Mouse (Mus musculus) embryo, embryonic 10.5 days (tissue): ENCODE measurements around the gene Klhl7.
"Not testable (repeated sequence)": the region's sequence is repeated elsewhere in the genome, so short reads cannot be mapped to it uniquely, and the experiment has no call there.

Experiments used
- DNase-seq: peaks from one replicate; pipeline ENCODE4 v3.0.0-alpha.2; 2015; ENCODE audit warnings: low spot score

Klhl7 gene

GRCm38 (mm10) chr5:24095881-24096280 is 4.5 kb upstream of the Klhl7 start:
- no peak for DNase-seq

- peak; percentile 83 for DNase-seq
Observed at GRCm38 (mm10) chr5:24100810-24101311, 456 bp downstream of the Klhl7 start.

- peak; percentile 72 for DNase-seq
Observed at GRCm38 (mm10) chr5:24101446-24102140, 1.2 kb downstream of the Klhl7 start.

- not testable (repeated sequence) for DNase-seq
Observed at GRCm38 (mm10) chr5:24103235-24103634, 2.8 kb downstream of the Klhl7 start.

- no peak for DNase-seq
Observed at GRCm38 (mm10) chr5:24103841-24104240, 3.4 kb downstream of the Klhl7 start.

DNA sequence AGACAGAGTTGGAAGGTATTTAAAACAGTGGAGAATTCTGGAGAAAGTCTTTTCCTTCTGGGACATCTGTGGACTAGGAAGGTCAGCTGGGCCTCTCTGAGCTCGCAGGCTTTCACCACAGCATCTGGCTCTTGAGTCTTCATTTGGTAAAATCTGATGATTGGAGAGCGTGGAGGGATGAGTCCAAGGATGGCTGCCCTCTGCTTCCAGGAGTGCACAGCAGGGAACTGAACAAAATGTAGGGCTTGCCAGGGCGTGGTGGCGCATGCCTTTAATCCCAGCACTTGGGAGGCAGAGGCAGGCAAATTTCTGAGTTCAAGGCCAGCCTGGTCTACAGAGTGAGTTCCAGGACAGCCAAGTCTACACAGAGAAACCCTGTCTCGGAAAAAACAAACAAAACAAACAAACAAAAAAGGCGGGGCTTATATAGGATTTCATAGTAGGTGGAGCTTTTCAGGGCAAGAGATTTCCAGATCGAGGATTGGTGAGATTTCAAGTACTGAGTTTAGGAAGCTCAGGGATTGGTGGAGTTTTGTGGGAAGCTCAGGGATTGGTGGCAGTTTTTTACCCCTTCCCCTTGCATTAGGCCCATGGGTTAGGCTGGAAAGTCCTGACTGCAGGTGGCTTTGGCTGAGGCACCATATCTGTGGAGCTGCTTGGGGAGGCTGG is 6.8 kb downstream of the Klhl7 start:
- no peak for DNase-seq

DNA sequence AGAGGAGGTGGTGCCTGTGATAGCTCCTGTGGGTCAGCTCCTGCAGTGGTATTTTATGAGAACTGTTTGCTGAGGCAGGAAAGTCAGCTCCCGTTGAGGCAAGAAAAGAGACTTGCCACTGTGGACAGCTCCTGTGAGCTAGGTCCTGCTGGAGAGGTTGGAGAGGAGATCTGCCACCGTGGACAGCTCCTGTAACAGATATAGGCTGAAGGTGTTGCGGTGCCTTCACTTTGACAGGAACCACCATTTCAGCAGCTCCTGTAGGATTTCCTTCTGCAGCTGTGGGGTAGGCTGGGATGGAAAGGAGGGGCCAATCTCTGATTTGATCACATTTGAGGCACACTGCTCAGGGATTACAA is 7.3 kb downstream of the Klhl7 start:
- DNase-seq = no peak

GRCm38 (mm10) chr5:24110068-24110467 is 9.7 kb downstream of the Klhl7 start:
- peak; percentile 60 for DNase-seq

- DNase-seq = no peak
Observed at GRCm38 (mm10) chr5:24112116-24112903, 11.9 kb downstream of the Klhl7 start.

DNA sequence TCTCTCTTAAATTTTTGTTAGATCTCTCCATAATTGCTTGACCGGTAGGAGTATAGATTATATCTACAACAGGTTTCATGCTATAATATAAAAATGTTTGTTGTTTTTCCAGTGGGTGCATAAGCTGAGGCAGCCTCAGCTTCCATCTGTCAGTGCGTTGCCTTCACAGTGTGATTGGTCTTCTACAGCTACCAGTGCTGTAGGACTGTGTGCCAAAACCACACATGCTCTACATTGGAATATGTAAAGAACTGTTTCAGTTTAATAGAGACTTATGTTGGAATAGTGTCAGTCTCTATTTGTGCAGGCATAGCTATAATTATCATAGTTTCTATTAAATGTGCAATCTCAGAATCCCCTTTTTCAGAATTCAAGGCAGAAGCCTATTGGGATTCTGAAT is 21.8 kb downstream of the Klhl7 start:
- no peak for DNase-seq

DNA sequence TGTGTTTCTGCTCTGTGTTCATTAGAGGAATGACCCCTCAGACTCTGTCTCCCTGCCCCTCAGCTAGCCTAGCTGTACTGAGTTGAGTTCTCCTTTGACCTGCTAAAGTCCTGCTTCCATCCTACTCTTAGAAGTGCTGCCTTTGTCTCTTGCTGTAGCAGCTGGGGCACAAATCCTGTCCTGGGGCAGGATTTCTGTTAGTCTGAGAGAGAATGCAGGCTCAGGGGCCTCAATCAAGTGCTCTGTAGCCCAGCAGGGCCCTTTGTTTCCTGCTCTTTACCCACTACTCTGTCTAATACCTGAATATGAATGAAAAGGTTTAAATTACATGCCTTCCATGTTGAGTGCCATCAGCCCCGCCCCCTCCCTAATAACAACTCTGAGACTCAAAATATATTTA is 23.8 kb downstream of the Klhl7 start:
- peak; percentile 59 for DNase-seq

DNA sequence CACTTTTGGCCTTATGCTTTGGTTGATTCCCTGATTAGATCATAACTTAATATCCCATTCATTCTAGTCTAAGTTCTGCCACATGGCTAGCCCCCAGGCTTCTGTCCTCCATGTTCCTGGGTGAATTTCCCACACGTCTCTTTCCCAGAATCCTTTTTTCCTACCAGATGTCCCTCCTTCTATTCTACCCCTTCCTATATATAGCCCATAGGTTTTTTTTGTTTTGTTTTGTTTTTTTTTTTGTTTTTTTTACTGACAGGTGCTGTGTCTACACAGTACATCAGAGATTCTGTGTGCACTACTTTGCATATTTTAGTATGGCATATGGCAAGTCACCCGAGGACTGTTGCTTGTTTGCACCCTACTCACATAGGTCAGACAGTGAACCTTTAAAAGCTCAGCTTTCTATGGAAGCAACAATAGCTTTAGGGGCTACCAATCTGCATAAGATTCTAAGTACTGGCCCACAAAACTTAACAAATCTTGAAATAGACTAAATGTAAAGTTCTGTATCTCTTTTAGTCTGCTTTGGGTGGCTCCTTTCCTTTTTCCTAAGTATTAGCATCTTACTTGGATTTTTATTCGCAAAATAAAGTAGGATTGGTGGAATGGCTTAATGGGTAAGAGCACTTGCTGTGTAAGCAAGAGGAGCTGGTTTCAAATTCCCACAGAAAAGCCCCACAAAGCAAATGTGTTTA is 24.3 kb downstream of the Klhl7 start:
- DNase-seq = no peak

DNA sequence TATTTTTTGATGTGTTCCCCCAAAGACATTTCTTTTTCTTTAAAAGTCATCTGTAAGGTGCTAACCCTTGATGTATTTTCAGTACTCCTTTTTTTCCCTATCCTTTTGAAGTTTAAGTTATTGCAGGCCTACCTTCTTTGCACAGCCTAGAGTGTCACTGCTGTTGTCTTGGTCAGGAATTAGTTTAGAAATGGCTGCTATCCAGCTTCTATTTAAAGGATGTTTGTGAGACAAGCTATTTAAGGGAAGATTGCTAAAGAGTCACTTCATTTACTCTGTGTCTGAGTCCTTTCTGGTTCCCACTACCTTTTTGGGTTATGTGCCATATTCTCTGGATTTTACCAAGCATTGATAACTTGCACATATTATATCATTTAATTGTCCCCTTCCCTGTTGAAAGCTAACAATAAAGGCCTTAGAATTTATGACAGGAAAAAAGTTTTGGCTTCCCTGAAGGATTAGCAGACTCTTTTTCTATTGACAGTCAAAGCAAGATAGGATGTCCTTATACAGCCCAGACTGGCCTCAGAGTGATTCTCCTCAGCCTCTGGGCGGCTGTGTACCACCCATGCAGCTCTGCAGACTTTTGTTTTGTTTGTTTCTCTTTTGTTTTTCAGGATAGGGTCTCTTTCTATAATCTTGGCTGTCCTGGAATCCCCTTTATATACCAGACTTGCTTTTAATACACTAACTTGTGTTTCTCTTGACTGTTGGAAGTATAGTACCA is 25.7 kb downstream of the Klhl7 start:
- DNase-seq = no peak

DNA sequence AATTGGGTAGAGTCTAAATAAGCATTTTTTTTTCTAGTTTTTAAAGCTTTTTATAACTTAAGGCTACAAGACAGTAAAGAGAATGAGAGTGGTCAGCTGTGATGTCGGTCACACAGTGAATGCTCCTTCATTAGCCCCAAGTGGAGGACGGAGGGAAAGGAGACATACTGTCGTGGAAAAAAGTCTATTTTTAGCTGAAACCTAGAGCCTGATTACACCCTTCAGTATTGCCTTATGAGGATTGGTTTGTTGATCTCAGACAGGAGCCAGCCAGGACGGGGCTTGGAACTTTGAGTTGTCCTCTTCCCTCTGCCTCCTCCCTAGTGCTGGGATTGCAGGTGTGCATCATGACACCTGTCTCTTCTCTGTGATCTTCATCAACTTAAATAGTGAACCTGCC is 26.6 kb downstream of the Klhl7 start:
- no peak for DNase-seq

- DNase-seq = no peak
Observed at GRCm38 (mm10) chr5:24146964-24147363, 46.6 kb downstream of the Klhl7 start.

- DNase-seq = no peak
Observed at GRCm38 (mm10) chr5:24152199-24152598, 51.8 kb downstream of the Klhl7 start.

GRCm38 (mm10) chr5:24156774-24157173 is 56.4 kb downstream of the Klhl7 start:
- no peak for DNase-seq

- peak; percentile 97 for DNase-seq
Observed at GRCm38 (mm10) chr5:24164789-24165445, 64.5 kb downstream of the Klhl7 start, which contains the start of gene Nupl2. Gene Nupl2, plus strand, starts transcription at chr5:24164963.

GRCm38 (mm10) chr5:24167263-24167662 is 66.9 kb downstream of the Klhl7 start:
- peak; percentile 23 for DNase-seq

- no peak for DNase-seq
Observed at GRCm38 (mm10) chr5:24169881-24170280, 69.5 kb downstream of the Klhl7 start.

- DNase-seq = no peak
Observed at GRCm38 (mm10) chr5:24172092-24172491, 71.7 kb downstream of the Klhl7 start.
